Mouse (Mus musculus) skeletal muscle tissue, adult 2 months (tissue): ENCODE measurements around the gene Nsfl1c.
"Not testable (repeated sequence)": the region's sequence is repeated elsewhere in the genome, so short reads cannot be mapped to it uniquely, and the experiment has no call there.

ENCODE experiments used
- DNase-seq: peaks from one replicate; pipeline ENCODE4 v3.0.0-alpha.2; 2012; ENCODE audit warnings: low read depth, low spot score

Gene Nsfl1c

GRCm38 (mm10) chr2:151494035-151494803, at the start of gene Nsfl1c:
TSS of gene Nsfl1c (plus strand) at chr2:151494182.
- DNase-seq: peak; percentile 91

DNA sequence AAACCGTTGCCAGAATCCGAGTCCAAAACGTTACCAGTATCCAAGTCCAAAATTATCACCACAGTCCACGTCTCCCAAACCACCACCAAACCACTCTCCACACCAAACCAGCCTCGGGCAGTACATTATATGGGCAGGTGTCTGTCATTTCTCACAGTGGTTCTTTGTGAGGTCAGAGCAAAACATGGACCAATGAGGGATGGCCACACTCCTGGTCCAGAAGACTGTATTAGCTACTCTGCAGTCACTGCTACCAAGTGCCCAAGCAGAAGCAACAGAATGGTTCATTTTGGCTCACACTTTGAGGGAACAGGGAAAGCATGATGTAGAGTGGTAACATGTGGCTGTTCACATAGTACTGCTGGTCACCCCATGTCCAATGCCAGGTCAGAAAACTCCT, 17.9 kb upstream of the Nsfl1c start, which contains the start of gene 4921509C19Rik:
TSS of gene 4921509C19Rik (minus strand) at position 101 of the 400 bp plus-strand sequence.
- DNase-seq: not testable (repeated sequence)

GRCm38 (mm10) chr2:151486496-151486895, 7.5 kb upstream of the Nsfl1c start:
- no peak for DNase-seq

- no peak for DNase-seq
Observed at GRCm38 (mm10) chr2:151498358-151498757, 4.4 kb downstream of the Nsfl1c start.

GRCm38 (mm10) chr2:151500442-151501007, 6.5 kb downstream of the Nsfl1c start:
- no peak for DNase-seq

DNA sequence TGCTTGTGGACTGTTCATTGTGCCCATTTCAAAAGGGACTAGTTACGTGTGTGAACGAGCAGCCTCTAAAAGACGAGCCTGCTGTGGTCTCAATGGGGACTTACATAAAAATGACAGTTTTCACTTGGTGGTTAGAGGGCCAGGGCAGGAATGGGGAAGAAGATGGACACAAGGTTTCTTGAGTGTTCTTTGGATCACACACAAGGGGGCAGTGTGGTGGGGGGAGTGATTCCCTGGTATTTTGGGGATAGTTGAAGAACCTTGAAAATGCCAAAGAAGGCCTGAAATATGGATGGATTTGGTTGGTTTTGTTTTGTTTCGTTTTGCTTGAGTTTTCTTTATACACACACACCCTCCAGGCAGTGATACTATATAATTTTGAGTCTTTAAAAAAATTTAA, 10.2 kb downstream of the Nsfl1c start:
- no peak for DNase-seq

GRCm38 (mm10) chr2:151512199-151512598, 18.2 kb downstream of the Nsfl1c start:
- no peak for DNase-seq

GRCm38 (mm10) chr2:151513525-151514285, 19.7 kb downstream of the Nsfl1c start:
- DNase-seq: no peak

GRCm38 (mm10) chr2:151519000-151519399, 25.0 kb downstream of the Nsfl1c start:
- DNase-seq: no peak

- DNase-seq: no peak
Observed at GRCm38 (mm10) chr2:151524324-151525041, 30.5 kb downstream of the Nsfl1c start.

- DNase-seq: no peak
Observed at GRCm38 (mm10) chr2:151525520-151525919, 31.5 kb downstream of the Nsfl1c start.

GRCm38 (mm10) chr2:151528066-151528465, 34.1 kb downstream of the Nsfl1c start:
- DNase-seq: no peak

DNA sequence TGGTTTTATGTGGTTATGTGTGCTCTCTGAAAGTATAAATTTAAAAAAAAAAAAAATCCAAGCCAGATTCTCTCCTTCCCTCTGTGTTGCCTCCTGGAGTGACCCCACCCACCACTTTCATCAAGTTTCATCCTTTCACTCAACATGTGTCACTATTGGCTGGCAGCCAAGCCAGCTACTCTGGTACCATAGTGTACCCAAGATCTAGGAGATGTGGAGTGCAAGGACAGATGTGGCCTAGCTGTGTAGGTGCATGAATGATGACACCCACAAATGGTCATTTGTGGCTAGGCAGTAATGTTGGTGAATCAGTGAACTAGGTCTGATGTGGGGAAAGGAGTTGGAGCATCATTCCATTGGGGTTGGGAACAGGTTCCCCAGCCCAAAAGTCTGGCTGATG, 35.2 kb downstream of the Nsfl1c start:
- no peak for DNase-seq

DNA sequence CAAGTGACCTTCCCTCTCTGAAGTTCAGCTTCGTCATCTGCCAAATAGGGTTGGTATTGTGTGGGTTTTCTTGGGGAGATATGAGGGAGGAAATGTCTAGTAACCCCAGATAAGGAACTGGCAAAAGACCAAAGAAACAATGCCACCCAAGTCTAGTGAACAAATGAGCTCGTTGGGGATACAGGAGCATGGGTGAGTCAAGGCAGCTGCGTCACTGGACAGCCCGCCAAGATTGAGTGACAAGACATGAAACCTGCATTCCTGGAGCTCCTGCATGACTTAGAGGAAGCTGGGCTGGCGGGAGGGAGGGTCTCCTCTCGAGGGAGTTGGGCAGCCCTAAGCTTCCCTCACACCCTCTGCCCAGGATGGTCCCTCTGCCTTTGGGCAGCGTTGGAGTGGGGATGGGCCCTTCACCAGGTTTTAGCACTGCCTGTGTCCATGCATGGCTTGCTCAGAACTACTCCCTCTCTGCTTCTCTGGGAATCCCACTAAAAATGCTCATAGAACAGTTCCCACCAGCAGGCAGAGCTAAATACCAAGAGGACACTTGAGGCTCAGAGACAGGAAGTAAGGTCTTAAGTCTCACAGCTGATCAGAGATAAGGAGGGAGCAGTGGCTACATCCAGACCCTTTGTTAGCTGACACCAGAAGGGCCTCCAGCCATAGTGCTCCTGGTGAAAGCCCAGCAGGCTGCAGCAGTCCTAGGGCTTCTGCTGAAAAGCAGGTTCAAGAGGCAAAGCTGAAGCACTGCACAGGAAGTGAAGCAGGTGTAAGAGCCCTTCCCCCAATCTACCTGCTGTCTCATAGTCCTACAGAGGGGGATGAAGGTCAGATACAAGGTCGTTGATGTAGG, 36.6 kb downstream of the Nsfl1c start:
- DNase-seq: no peak

- DNase-seq: no peak
Observed at GRCm38 (mm10) chr2:151533632-151534031, 39.6 kb downstream of the Nsfl1c start.

DNA sequence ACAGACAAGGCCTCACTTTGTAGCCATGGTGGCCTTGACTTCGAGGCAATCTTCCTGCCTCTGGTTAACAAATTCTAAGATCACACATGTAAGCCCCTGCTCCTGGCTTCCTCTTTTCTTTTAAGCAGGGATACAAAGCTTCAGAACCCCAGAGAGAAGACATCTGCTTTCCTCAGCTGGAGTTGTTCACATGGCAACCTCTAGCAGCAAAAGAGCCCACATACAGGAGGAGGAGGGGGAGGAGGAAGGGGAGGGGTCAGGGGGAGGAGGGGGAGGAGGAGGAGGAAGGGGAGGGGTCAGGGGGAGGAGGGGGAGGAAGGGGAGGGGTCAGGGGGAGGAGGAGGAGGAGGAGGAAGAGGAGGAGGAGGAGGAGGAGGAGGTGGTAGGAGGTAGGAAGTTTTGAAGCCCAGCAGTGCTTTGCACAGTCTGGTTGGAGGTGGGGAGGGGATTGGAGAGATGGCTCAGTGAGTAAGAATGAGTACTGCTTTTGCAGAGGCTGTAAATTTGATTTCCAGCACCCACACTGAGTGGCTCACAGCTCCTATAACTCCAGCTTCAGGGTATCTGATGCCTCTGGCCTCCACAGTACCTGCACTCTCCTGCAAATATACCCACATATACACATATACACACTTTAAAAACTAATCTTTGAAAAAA, 42.1 kb downstream of the Nsfl1c start:
- no peak for DNase-seq

DNA sequence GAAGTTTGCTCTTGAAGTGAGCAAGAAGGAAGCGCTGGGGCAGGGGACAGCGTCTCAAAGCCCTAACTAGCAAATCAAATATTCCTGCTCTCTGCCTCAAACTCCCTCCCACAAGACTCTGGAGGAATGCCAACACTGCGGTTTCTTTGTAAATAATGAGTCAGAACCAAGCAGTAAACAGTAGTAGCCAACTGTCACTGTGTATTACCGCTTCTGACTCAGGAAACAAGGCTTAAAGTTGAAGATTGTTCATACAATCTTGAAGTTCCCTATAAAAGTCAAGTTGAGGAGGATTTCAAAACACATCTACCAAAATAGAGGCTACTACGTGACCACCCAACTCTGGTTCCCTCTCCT, 42.6 kb downstream of the Nsfl1c start:
- DNase-seq: peak; percentile 39

DNA sequence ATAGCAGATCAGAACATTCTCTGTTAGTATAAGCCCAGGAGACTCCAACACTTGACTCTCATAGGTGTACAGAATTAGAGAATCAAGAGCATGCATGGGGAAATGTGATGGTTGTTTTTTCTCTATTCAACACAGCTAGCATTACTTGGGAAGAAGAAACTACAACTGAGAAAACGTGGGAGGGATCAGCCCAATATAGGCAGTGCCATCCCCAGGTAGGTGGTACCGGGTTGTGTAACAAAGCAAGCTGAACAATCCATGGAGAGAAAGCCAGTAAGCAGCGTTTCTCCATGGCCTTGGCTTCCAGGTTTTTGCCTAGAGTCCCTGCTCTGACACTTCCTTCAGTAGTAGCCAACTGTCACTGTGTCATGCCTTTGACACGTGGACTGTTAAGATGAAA, 44.7 kb downstream of the Nsfl1c start:
- DNase-seq: no peak

DNA sequence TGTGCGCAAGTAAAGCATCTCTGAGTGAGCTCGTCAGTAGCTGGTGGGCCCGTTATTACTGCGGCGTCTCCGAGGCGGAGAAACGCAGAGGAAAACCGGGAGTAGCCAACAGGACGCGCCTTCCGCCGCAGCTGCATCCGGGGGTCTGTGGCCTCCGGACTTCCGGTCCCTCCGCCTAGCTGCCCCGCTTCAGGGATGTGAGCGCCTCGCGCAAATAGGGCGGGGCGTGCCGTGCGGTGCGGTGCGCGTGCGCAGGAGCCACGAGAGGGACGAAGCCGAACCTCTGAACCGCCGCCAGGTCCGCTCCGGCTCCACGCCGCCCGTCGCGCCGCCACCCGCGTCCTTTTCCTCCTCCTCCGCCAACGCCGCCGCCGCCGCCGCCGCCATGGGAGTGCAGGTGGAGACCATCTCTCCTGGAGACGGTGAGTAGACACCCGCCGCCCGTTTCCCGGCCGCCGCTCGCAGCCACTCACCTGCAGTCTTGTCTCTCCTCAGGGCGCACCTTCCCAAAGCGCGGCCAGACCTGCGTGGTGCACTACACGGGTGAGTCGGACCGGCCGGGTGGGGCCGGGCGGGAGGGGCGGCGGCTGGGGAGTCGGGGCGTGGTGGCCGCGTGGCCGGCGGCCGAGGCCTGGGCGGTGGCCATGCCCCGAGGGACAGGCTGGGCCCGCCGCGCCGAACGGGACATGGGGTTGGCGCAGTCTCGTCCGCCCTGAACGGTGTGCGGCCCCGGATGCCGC, 48.5 kb downstream of the Nsfl1c start, which contains the start of gene Fkbp1a:
TSS of gene Fkbp1a (plus strand) at position 161 of the 740 bp plus-strand sequence.
- peak; percentile 95 for DNase-seq
